Mouse (Mus musculus) embryonic facial prominence, embryonic 15.5 days (tissue): ENCODE measurements at regions not wholly inside any gene's neighbourhood (a gene's known extent, or its start where the extent isn't known, plus 50 kb on each side); places are given as distances from the start of the nearest gene placed in this dataset.

ENCODE experiments used
- ATAC-seq: fragments of 200-750 bp; cut with Nextera tagmentation; 2 replicates; pipeline ENCODE4 v1.8.0; 2017; ENCODE audit warnings: low read depth, moderate TSS enrichment; ENCODE audit not compliant: insufficient number of reproducible peaks, low FRiP score, low TSS enrichment
- H3K27ac ChIP-seq: fragments of 300-500 bp; sonication (generic); replicated peaks from 2 replicates; pipeline ENCODE4 v1.5.1; 2015; ENCODE audit warnings: mild to moderate bottlenecking, inconsistent platforms
- H3K27me3 ChIP-seq: fragments of 300-500 bp; sonication (generic); 2 replicates; pipeline ENCODE4 v1.6.1; 2015; ENCODE audit warnings: inconsistent platforms
- H3K36me3 ChIP-seq: fragments of 300-500 bp; sonication (generic); 2 replicates; pipeline ENCODE4 v1.6.1; 2015; ENCODE audit warnings: mild to moderate bottlenecking, inconsistent platforms
- H3K4me1 ChIP-seq: fragments of 300-500 bp; sonication (generic); 2 replicates; pipeline ENCODE4 v1.6.1; 2015; ENCODE audit warnings: inconsistent platforms
- H3K4me2 ChIP-seq: fragments of 300-500 bp; sonication (generic); replicated peaks from 2 replicates; pipeline ENCODE4 v1.6.1; 2015; ENCODE audit warnings: mild to moderate bottlenecking, inconsistent platforms
- H3K4me3 ChIP-seq: fragments of 300-500 bp; sonication (generic); replicated peaks from 2 replicates; pipeline ENCODE4 v1.5.1; 2015; ENCODE audit warnings: mild to moderate bottlenecking, inconsistent platforms
- H3K9ac ChIP-seq: fragments of 300-500 bp; sonication (generic); 2 replicates; pipeline ENCODE4 v1.6.1; 2015; ENCODE audit warnings: inconsistent platforms
- H3K9me3 ChIP-seq: fragments of 300-500 bp; sonication (generic); replicated peaks from 2 replicates; pipeline ENCODE4 v1.6.1; 2016; ENCODE audit warnings: inconsistent platforms
- WGBS: fragments of 180-500 bp; shearing (Covaris S2); methylation state at CpG from one replicate; pipeline ENCODE4 v1.1.7; 2015; 5-methylcytosine and 5-hydroxymethylcytosine counted together

GRCm38 (mm10) chr7:145135971-145136370 lies 71.9 kb downstream of the 1810010D01Rik start:
- WGBS = 33% methylated on average over 5 of the region's 5 CpGs
- H3K4me3 ChIP-seq = no peak overlapping the region
- H3K9me3 ChIP-seq = no peaks in the 10 kb centered on the region

GRCm38 (mm10) chr7:145132506-145132905 lies 75.4 kb downstream of the 1810010D01Rik start:
- Histone ChIP-seq H3K27ac (no peak overlapping the region), H3K9me3 (no peaks in the 10 kb centered on the region), H3K36me3 (no peaks in the 10 kb centered on the region), H3K27me3 (no peaks in the 10 kb centered on the region), H3K4me1 (no peaks in the 10 kb centered on the region), H3K4me2 (no peak overlapping the region), H3K4me3 (no peak overlapping the region), H3K9ac (no peak overlapping the region)
- ATAC-seq = no peak
- WGBS = 85% methylated on average over 5 of the region's 5 CpGs

More at GRCm38 (mm10) chr7:145135971-145136370, 71.9 kb downstream of the 1810010D01Rik start:
- Histone ChIP-seq H3K4me1 (no peaks in the 10 kb centered on the region), H3K27ac (no peak overlapping the region), H3K27me3 (no peaks in the 10 kb centered on the region), H3K9ac (no peak overlapping the region), H3K36me3 (no peaks in the 10 kb centered on the region), H3K4me2 (no peak overlapping the region)
- ATAC-seq = no peak

- no peaks in the 10 kb centered on the region for H3K36me3 ChIP-seq
- no peaks in the 10 kb centered on the region for H3K27me3 ChIP-seq
- no peak overlapping the region for H3K4me2 ChIP-seq
- H3K27ac ChIP-seq = no peak overlapping the region
- H3K4me1 ChIP-seq = no peaks in the 10 kb centered on the region
- no peak overlapping the region for H3K9ac ChIP-seq
- H3K4me3 ChIP-seq = no peak overlapping the region
- WGBS = 82% methylated on average over 8 of the region's 8 CpGs
- ATAC-seq = no peak
- H3K9me3 ChIP-seq = no peaks in the 10 kb centered on the region
Observed at GRCm38 (mm10) chr7:145131438-145132159, 76.3 kb downstream of the 1810010D01Rik start.

- Histone ChIP-seq H3K36me3 (no peaks in the 10 kb centered on the region), H3K27ac (no peak overlapping the region), H3K9ac (no peak overlapping the region), H3K4me2 (no peak overlapping the region), H3K4me1 (no peaks in the 10 kb centered on the region), H3K9me3 (no peaks in the 10 kb centered on the region), H3K4me3 (no peak overlapping the region), H3K27me3 (no peaks in the 10 kb centered on the region)
- 14% methylated on average over 4 of the region's 4 CpGs for whole genome bisulfite sequencing
- ATAC-seq = no peak
Observed at GRCm38 (mm10) chr7:145129971-145130370, 77.9 kb downstream of the 1810010D01Rik start.

GRCm38 (mm10) chr7:145127661-145128060 lies 80.3 kb downstream of the 1810010D01Rik start:
- no peak overlapping the region for H3K9ac ChIP-seq
- no peaks in the 10 kb centered on the region for H3K9me3 ChIP-seq
- H3K4me3 ChIP-seq = no peak overlapping the region
- H3K4me2 ChIP-seq = no peak overlapping the region
- no peak for ATAC-seq
- no peaks in the 10 kb centered on the region for H3K4me1 ChIP-seq
- H3K27me3 ChIP-seq = no peaks in the 10 kb centered on the region
- no peaks in the 10 kb centered on the region for H3K36me3 ChIP-seq
- 24% methylated on average over 8 of the region's 8 CpGs for WGBS
- no peak overlapping the region for H3K27ac ChIP-seq

GRCm38 (mm10) chr7:145127180-145127579 lies 80.7 kb downstream of the 1810010D01Rik start:
- no peak for ATAC-seq
- H3K27me3 ChIP-seq = no peaks in the 10 kb centered on the region
- 35% methylated on average over 4 of the region's 4 CpGs for WGBS

GRCm38 (mm10) chr7:145123996-145124601 lies 83.8 kb downstream of the 1810010D01Rik start:
- H3K27ac ChIP-seq = no peak overlapping the region
- no peaks in the 10 kb centered on the region for H3K9me3 ChIP-seq
- H3K9ac ChIP-seq = no peak overlapping the region
- ATAC-seq = no peak
- WGBS = 90% methylated on average over 2 of the region's 2 CpGs
- no peak overlapping the region for H3K4me3 ChIP-seq
- H3K4me1 ChIP-seq = no peaks in the 10 kb centered on the region
- no peaks in the 10 kb centered on the region for H3K36me3 ChIP-seq
- H3K27me3 ChIP-seq = no peaks in the 10 kb centered on the region
- no peak overlapping the region for H3K4me2 ChIP-seq

More at GRCm38 (mm10) chr7:145127180-145127579, 80.7 kb downstream of the 1810010D01Rik start:
- H3K4me2 ChIP-seq = no peak overlapping the region
- no peaks in the 10 kb centered on the region for H3K4me1 ChIP-seq
- H3K9me3 ChIP-seq = no peaks in the 10 kb centered on the region
- no peak overlapping the region for H3K27ac ChIP-seq
- H3K4me3 ChIP-seq = no peak overlapping the region
- no peak overlapping the region for H3K9ac ChIP-seq
- H3K36me3 ChIP-seq = no peaks in the 10 kb centered on the region

- no peaks in the 10 kb centered on the region for H3K36me3 ChIP-seq
- no peak overlapping the region for H3K4me3 ChIP-seq
- H3K9me3 ChIP-seq = no peaks in the 10 kb centered on the region
- no peaks in the 10 kb centered on the region for H3K27me3 ChIP-seq
- H3K4me2 ChIP-seq = no peak overlapping the region
- WGBS = 89% methylated on average over 2 of the region's 2 CpGs
- no peak overlapping the region for H3K9ac ChIP-seq
- no peak overlapping the region for H3K27ac ChIP-seq
- ATAC-seq = no peak
- no peaks in the 10 kb centered on the region for H3K4me1 ChIP-seq
Observed at GRCm38 (mm10) chr7:145122471-145122870, 85.4 kb downstream of the 1810010D01Rik start.

- ATAC-seq = no peak
- H3K4me2 ChIP-seq = no peak overlapping the region
- no peaks in the 10 kb centered on the region for H3K36me3 ChIP-seq
- no peaks in the 10 kb centered on the region for H3K9me3 ChIP-seq
- H3K27ac ChIP-seq = no peak overlapping the region
- H3K4me1 ChIP-seq = no peaks in the 10 kb centered on the region
- H3K27me3 ChIP-seq = no peaks in the 10 kb centered on the region
- no peak overlapping the region for H3K4me3 ChIP-seq
- H3K9ac ChIP-seq = no peak overlapping the region
- 60% methylated on average over 4 of the region's 4 CpGs for WGBS
Observed at GRCm38 (mm10) chr7:145118406-145118805, 89.5 kb downstream of the 1810010D01Rik start.

GRCm38 (mm10) chr7:145114660-145115059 lies 93.3 kb downstream of the 1810010D01Rik start:
- no peak overlapping the region for H3K9ac ChIP-seq
- no peaks in the 10 kb centered on the region for H3K36me3 ChIP-seq
- H3K4me1 ChIP-seq = peaks cover 21% of the 10 kb centered on the region
- no peak overlapping the region for H3K4me3 ChIP-seq
- ATAC-seq = no peak
- no peaks in the 10 kb centered on the region for H3K27me3 ChIP-seq
- H3K4me2 ChIP-seq = no peak overlapping the region
- no peak overlapping the region for H3K27ac ChIP-seq
- no peaks in the 10 kb centered on the region for H3K9me3 ChIP-seq
- WGBS = 77% methylated on average over 2 of the region's 2 CpGs

GRCm38 (mm10) chr7:145114145-145114544 lies 93.8 kb downstream of the 1810010D01Rik start:
- H3K4me1 ChIP-seq = peaks cover 21% of the 10 kb centered on the region
- no peak overlapping the region for H3K27ac ChIP-seq
- no peaks in the 10 kb centered on the region for H3K9me3 ChIP-seq
- no peak overlapping the region for H3K4me2 ChIP-seq
- 54% methylated on average over 2 of the region's 2 CpGs for WGBS
- H3K36me3 ChIP-seq = no peaks in the 10 kb centered on the region
- H3K27me3 ChIP-seq = no peaks in the 10 kb centered on the region
- H3K9ac ChIP-seq = no peak overlapping the region
- no peak overlapping the region for H3K4me3 ChIP-seq
- ATAC-seq = no peak
